Mouse (Mus musculus) liver, postnatal 0 days (tissue): ENCODE measurements around the gene Dmrtc1c1.
"Not testable (repeated sequence)": the region's sequence is repeated elsewhere in the genome, so short reads cannot be mapped to it uniquely, and the experiment has no call there.

Experiments used
- CTCF ChIP-seq: sonication (generic); IDR thresholded peaks from 2 replicates; pipeline ENCODE4 v1.5.1; 2016; ENCODE audit warnings: antibody characterized with exemption, low read depth
- EP300 ChIP-seq: IDR thresholded peaks from 2 replicates; pipeline ENCODE4 v1.6.1; 2016; ENCODE audit warnings: antibody characterized with exemption, low read depth, mild to moderate bottlenecking

- not testable (repeated sequence) for TF ChIP-seq CTCF, EP300
These were observed 51.8 kb downstream of the Dmrtc1c1 start, which contains the start of gene Dmrtc1c2 for GRCm38 (mm10) chrX:102854516-102854915.
